Mouse (Mus musculus) limb, embryonic 14.5 days (tissue): ENCODE measurements around the gene Gab2. TPM values are rescaled to one million over a fixed set of nuclear protein-coding genes. Genes with fewer than 3 reads are reported as not detected.

Source experiments
- ATAC-seq: fragments of 200-750 bp; cut with Nextera tagmentation; 2 replicates; pipeline ENCODE4 v1.8.0; 2017; ENCODE audit warnings: low read depth, moderate number of reproducible peaks, moderate TSS enrichment; ENCODE audit not compliant: low FRiP score
- DNase-seq: peaks from one replicate; pipeline ENCODE4 v3.0.0-alpha.2; 2015; ENCODE audit warnings: low spot score
- H3K27ac ChIP-seq: fragments of 300-500 bp; sonication (generic); replicated peaks from 2 replicates; pipeline ENCODE4 v1.5.1; 2014; ENCODE audit warnings: low read depth, mild to moderate bottlenecking, low read length, moderate library complexity, mixed read lengths
- H3K27me3 ChIP-seq: fragments of 300-500 bp; sonication (generic); 2 replicates; pipeline ENCODE4 v1.6.1; 2014; ENCODE audit warnings: low read length, mixed read lengths; ENCODE audit not compliant: control insufficient read depth, insufficient read depth
- H3K36me3 ChIP-seq: fragments of 300-500 bp; sonication (generic); 2 replicates; pipeline ENCODE4 v1.6.1; 2014; ENCODE audit warnings: mild to moderate bottlenecking, low read length, moderate library complexity, mixed read lengths; ENCODE audit not compliant: control insufficient read depth, insufficient read depth
- H3K4me1 ChIP-seq: fragments of 300-500 bp; sonication (generic); 2 replicates; pipeline ENCODE4 v1.6.1; 2014; ENCODE audit warnings: antibody characterized with exemption, low read length, mixed read lengths; ENCODE audit not compliant: control insufficient read depth, insufficient read depth
- H3K4me2 ChIP-seq: fragments of 300-500 bp; sonication (generic); replicated peaks from 2 replicates; pipeline ENCODE4 v1.6.1; 2014; ENCODE audit warnings: low read depth, mild to moderate bottlenecking, low read length, moderate library complexity; ENCODE audit not compliant: severe bottlenecking
- H3K4me3 ChIP-seq: fragments of 300-500 bp; sonication (generic); replicated peaks from 2 replicates; pipeline ENCODE4 v1.5.1; 2014; ENCODE audit warnings: low read length
- H3K9ac ChIP-seq: fragments of 300-500 bp; sonication (generic); 2 replicates; pipeline ENCODE4 v1.6.1; 2014; ENCODE audit warnings: mild to moderate bottlenecking, low read depth, low read length, moderate library complexity; ENCODE audit not compliant: severe bottlenecking
- H3K9me3 ChIP-seq: fragments of 300-500 bp; sonication (generic); 2 replicates; pipeline ENCODE4 v1.6.1; 2016; ENCODE audit warnings: low read length; ENCODE audit not compliant: control insufficient read depth
- POLR2A ChIP-seq: fragments of 200-500 bp; IDR thresholded peaks from 2 replicates; pipeline ENCODE4 v1.8.0; 2012; ENCODE audit warnings: inconsistent platforms, mild to moderate bottlenecking, moderate library complexity, borderline replicate concordance; ENCODE audit not compliant: insufficient read depth, insufficient read length; ENCODE audit errors: extremely low read depth
- WGBS: fragments of 180-500 bp; shearing (Covaris S2); extraction: QIAGEN DNeasy Blood & Tissue Kit; methylation state at CpG from one replicate; pipeline ENCODE4 v1.1.7; 2014; 5-methylcytosine and 5-hydroxymethylcytosine counted together
- polyA plus RNA-seq, 2 experiments: library from polyadenylated mRNA; depleted of rRNA in 1 of 2; stranded (reverse) in 1 of 2; unstranded in 1 of 2; fragments of >200 nt; fragmentation: Nextera tagmentation in 1 of 2; extraction: Ambion mirVana in 1 of 2; gene quantifications; 2 replicates each; pipeline versions ENCODE4 v1.2.1 to v1.2.3; 2012 to 2014

The Gab2 gene
- polyA plus RNA-seq, 2 experiments = 5.1 to 7.7 TPM

GRCm38 (mm10) chr7:97060966-97061365 is 20.4 kb upstream of the Gab2 start:
- no peak overlapping the region for H3K9ac ChIP-seq
- no peaks in the 10 kb centered on the region for H3K4me1 ChIP-seq
- no peaks in the 10 kb centered on the region for H3K9me3 ChIP-seq
- H3K27me3 ChIP-seq = no peaks in the 10 kb centered on the region
- DNase-seq (no peak), ATAC-seq (no peak)
- TF ChIP-seq POLR2A = no peak
- no peak overlapping the region for H3K27ac ChIP-seq
- no peak overlapping the region for H3K4me2 ChIP-seq
- no peaks in the 10 kb centered on the region for H3K36me3 ChIP-seq
- no peak overlapping the region for H3K4me3 ChIP-seq
- WGBS = 88% methylated on average over 2 of the region's 2 CpGs

- Histone ChIP-seq H3K27ac (no peak overlapping the region), H3K4me3 (no peak overlapping the region), H3K9ac (no peak overlapping the region), H3K27me3 (no peaks in the 10 kb centered on the region), H3K4me1 (no peaks in the 10 kb centered on the region), H3K36me3 (no peaks in the 10 kb centered on the region), H3K4me2 (no peak overlapping the region), H3K9me3 (no peaks in the 10 kb centered on the region)
- 76% methylated on average over 3 of the region's 3 CpGs for WGBS
- no peak for DNase-seq
- ATAC-seq = no peak
- TF ChIP-seq POLR2A = no peak
Measured at GRCm38 (mm10) chr7:97071512-97071911, 9.9 kb upstream of the Gab2 start.

GRCm38 (mm10) chr7:97072061-97072460 is 9.3 kb upstream of the Gab2 start:
- Histone ChIP-seq H3K4me3 (no peak overlapping the region), H3K4me1 (no peaks in the 10 kb centered on the region), H3K9ac (no peak overlapping the region), H3K27ac (no peak overlapping the region), H3K4me2 (no peak overlapping the region), H3K36me3 (no peaks in the 10 kb centered on the region), H3K9me3 (no peaks in the 10 kb centered on the region), H3K27me3 (no peaks in the 10 kb centered on the region)
- ATAC-seq (no peak), DNase-seq (no peak)
- no peak for TF ChIP-seq POLR2A
- 86% methylated on average over 5 of the region's 5 CpGs for WGBS

GRCm38 (mm10) chr7:97074974-97075373 is 6.4 kb upstream of the Gab2 start:
- peaks cover 5% of the 10 kb centered on the region; the same call in 1 of the 2 replicates for H3K4me1 ChIP-seq
- H3K27me3 ChIP-seq = no peaks in the 10 kb centered on the region
- H3K27ac ChIP-seq = no peak overlapping the region
- H3K4me2 ChIP-seq = no peak overlapping the region
- DNase-seq (no peak), ATAC-seq (no peak)
- H3K36me3 ChIP-seq = no peaks in the 10 kb centered on the region
- no peak overlapping the region for H3K4me3 ChIP-seq
- WGBS = 57% methylated on average over 1 of the region's 1 CpGs
- no peaks in the 10 kb centered on the region for H3K9me3 ChIP-seq
- no peak overlapping the region for H3K9ac ChIP-seq
- TF ChIP-seq POLR2A = no peak

GRCm38 (mm10) chr7:97076977-97077376 is 4.4 kb upstream of the Gab2 start:
- Histone ChIP-seq H3K36me3 (no peaks in the 10 kb centered on the region), H3K27ac (no peak overlapping the region), H3K9me3 (no peaks in the 10 kb centered on the region), H3K4me1 (peaks cover 5% of the 10 kb centered on the region; the same call in 1 of the 2 replicates), H3K4me3 (no peak overlapping the region), H3K9ac (no peak overlapping the region), H3K27me3 (no peaks in the 10 kb centered on the region), H3K4me2 (no peak overlapping the region)
- DNase-seq = no peak
- TF ChIP-seq POLR2A = no peak
- ATAC-seq = no peak

- WGBS = 21% methylated on average over 4 of the region's 4 CpGs
- no peak for TF ChIP-seq POLR2A
Measured at GRCm38 (mm10) chr7:97078685-97079084, 2.7 kb upstream of the Gab2 start.

More at GRCm38 (mm10) chr7:97078685-97079084, 2.7 kb upstream of the Gab2 start:
- no peak overlapping the region for H3K4me2 ChIP-seq
- H3K27me3 ChIP-seq = no peaks in the 10 kb centered on the region
- peaks cover 8% of the 10 kb centered on the region for H3K4me1 ChIP-seq
- H3K4me3 ChIP-seq = no peak overlapping the region
- no peak for DNase-seq
- no peak overlapping the region for H3K9ac ChIP-seq
- H3K36me3 ChIP-seq = no peaks in the 10 kb centered on the region
- H3K27ac ChIP-seq = no peak overlapping the region
- ATAC-seq = no peak
- no peaks in the 10 kb centered on the region for H3K9me3 ChIP-seq
